Mouse (Mus musculus): Measurements from ENCODE around the gene Gm6614. TPM values are rescaled to one million over a fixed set of nuclear protein-coding genes. Genes with fewer than 3 reads are reported as not detected.
"Not testable (repeated sequence)": the region's sequence is repeated elsewhere in the genome, so short reads cannot be mapped to it uniquely, and the experiment has no call there.

The Gm6614 gene
- not detected for total RNA-seq (2021)
- long read RNA-seq, result 0 reads

DNA sequence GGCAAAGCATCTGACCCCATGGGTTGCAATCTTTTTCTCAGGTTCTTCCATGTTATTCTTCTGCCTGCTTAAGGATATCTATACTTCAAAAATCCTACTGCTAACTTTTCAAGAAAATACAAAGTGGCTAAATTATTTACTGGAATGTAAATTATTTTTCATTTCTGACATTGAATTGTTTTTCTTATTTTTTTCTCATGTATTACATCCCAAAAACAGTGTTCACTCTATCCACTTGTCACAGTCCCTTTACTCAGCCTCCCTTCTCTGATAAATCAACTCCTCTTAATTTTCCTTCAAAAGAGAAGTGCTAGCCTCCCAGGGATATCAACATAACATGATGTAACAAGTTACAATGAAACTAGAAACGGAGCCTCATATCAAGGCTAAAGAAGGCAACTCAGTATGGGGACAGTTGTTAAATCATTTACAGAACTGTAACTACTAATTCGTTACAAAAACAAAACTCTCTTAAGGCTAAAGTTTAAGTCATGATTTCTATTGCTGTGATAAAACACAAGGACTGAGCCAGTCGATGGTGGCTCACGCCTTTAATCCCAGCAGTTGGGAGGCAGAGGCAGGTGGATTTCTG lies at the start of gene Gm6614:
Gm6614 (minus strand) TSS at position 51 of the 592 bp plus-strand sequence.
- DNase-seq (ENCODE audit: low spot score in 2 of 2), result no peak

DNA sequence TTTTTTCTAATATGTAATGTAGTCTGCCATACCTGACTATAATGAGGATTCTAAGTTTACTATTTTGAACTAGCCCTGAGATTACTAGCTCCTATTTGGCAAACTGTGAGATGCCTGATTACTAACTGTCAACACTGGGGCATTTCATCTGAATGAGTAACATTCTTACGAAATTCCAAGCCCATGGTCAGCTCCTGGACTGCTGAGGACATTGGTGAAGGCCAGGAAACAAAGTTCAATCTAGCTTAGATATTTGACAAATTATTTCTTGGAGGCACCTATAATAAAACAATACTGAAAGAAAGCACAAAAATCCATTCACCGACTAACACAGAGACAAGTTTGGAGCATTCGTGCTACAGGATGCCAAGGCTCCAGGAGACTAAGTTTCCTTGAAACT lies 47.1 kb upstream of the Gm6614 start:
- DNase-seq (ENCODE audit: low spot score in 2 of 2), result not testable (repeated sequence)

DNA sequence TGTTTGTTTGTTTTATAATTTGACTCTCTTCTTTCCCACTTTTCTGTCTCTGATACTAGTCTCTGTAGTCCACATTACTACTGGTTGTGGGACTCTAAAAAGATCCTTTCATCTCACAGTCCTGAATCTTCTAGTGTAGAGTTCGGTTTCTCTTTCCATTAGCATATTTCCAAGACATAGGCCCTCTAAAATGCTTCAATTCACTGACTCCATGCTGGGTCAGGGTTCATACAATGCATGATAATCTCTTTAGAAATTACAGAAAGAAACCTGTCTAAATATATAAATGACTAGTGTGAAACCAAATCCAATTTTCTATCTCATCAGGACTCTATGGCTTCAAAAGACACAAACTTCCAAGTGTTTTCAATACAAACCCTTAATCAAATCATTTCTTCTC lies 36.5 kb upstream of the Gm6614 start:
- DNase-seq (ENCODE audit: low spot score in 2 of 2), result no peak

DNA sequence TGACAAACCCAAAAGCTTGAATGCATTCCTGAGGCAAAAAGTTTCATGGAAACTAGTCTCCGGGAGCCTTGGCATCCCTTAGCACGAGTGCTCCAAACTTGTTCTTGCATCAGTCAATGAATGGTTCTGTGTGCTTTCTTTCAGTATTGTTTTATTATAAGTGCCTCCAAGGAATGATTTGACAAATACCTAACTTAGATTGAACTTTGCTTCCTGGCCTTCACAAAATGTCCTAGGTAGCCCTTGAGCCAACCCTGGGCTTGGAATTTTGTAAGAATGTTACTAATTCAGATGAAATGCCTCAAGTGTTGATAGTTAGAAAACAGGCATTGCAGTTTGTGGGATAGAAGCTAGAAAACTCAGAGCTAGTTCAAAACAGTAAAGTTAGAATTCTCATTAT lies 34.5 kb upstream of the Gm6614 start:
- DNase-seq (ENCODE audit: low spot score in 2 of 2), result no peak

GRCm38 (mm10) chr6:142041896-142042295 lies 30.7 kb upstream of the Gm6614 start:
- DNase-seq (ENCODE audit: low spot score in 2 of 2), result no peak

- DNase-seq (ENCODE audit: low spot score in 2 of 2), result peak in 1 of 2 experiments; percentile 55
These were observed 29.3 kb upstream of the Gm6614 start for GRCm38 (mm10) chr6:142040306-142041175.

GRCm38 (mm10) chr6:142035771-142036170 lies 24.6 kb upstream of the Gm6614 start:
- no peak for DNase-seq (ENCODE audit: low spot score in 2 of 2)

- no peak for DNase-seq (ENCODE audit: low spot score in 2 of 2)
These were observed 10.5 kb upstream of the Gm6614 start for GRCm38 (mm10) chr6:142021671-142022070.

GRCm38 (mm10) chr6:141986772-141987171 lies 24.4 kb downstream of the Gm6614 start:
- no peak for DNase-seq (ENCODE audit: low spot score in 2 of 2)

DNA sequence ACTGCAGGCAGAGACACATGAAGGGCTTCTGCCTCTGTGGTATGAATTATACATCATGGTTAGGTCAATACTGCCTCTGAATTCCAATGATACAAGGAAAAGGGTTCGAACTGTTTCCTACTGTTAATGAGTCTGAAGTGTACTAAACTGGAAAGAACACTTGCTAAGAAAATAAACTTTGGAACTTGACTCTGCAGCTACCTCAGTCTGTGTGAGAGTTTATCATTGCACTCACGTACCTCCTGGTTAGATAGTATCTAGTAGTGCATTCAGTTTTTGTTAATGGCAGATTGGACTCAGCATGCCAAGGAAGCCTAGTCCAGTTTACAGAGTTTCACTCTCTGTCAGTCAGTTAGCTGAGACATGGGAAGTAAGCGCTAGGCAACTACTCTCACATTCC lies 26.6 kb downstream of the Gm6614 start:
- no peak for DNase-seq (ENCODE audit: low spot score in 2 of 2)

- no peak for DNase-seq (ENCODE audit: low spot score in 2 of 2)
These were observed 48.8 kb downstream of the Gm6614 start for GRCm38 (mm10) chr6:141962420-141962819.

- no peak for DNase-seq (ENCODE audit: low spot score in 2 of 2)
These were observed 49.4 kb downstream of the Gm6614 start for GRCm38 (mm10) chr6:141961861-141962260.

GRCm38 (mm10) chr6:141960482-141960881 lies 50.7 kb downstream of the Gm6614 start:
- no peak for DNase-seq (ENCODE audit: low spot score in 2 of 2)

GRCm38 (mm10) chr6:141946862-141947261 lies 64.4 kb downstream of the Gm6614 start, which contains the start of gene Slco1a1:
Gene Slco1a1, minus strand, starts transcription at chr6:141946962.
- DNase-seq (ENCODE audit: low spot score in 2 of 2), result no peak

DNA sequence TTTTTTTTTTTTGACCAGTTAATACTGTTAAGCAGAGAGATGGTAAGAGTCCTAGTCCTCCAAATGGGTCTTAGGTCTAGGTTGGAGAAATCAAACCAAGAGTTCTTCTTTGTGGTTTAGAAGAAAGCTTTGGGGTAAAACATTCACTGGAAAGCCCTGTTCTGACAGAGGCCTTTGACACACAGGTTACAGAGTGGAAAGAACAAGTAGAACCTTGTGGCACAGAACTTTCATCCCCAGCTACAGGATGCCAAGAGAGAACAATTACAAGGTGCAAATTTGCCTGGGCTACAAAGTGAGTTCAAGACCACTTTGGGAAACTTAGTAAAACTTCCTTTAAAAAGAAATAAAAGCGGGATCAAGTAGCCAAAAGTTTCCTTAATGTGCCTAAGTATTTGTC lies 70.8 kb downstream of the Gm6614 start:
- no peak for DNase-seq (ENCODE audit: low spot score in 2 of 2)

Other genes starting within 250 kb of the Gm6614 start
- not detected for gene Gm5724, start 237.6 kb downstream of the Gm6614 start, total RNA-seq (2021)
- 10 to 100 TPM; 21.8 to 25.7 TPM for gene Slco1a4, start 155.2 kb downstream of the Gm6614 start, total RNA-seq (2021)
- not detected for gene Slco1a1, start 64.5 kb downstream of the Gm6614 start, total RNA-seq (2021)
- gene Slco1a6, start 197.1 kb upstream of the Gm6614 start, total RNA-seq (2021), result not detected

Measured in layer of hippocampus, adult 18-20 months (tissue).